Mouse (Mus musculus) cerebellum, adult 9-10 months (tissue): ENCODE data around the gene Olfr250.
"Not testable (repeated sequence)": the region's sequence is repeated elsewhere in the genome, so short reads cannot be mapped to it uniquely, and the experiment has no call there.

ENCODE experiments used
- DNase-seq: peaks from one replicate; pipeline ENCODE4 v3.0.0; 2022

The Olfr250 gene

DNA sequence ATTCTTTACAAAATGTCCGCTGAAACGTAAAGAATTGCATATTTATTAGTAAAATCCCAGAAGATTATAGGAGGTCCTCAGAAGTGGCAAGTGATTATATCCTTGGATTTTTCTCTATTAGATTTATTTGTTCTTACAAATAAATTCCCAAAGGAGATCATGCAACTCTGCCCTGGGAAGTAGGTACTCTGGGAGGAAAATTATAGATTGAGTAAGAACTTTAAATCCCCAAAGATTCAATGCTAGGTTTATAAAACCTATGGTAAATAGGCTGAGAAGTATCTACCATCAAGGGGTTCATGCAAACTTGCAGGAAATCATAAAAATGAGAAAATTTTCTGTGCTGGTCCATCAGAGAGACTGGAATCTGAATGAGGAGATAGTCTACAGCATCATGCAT is at the start of gene Olfr250:
TSS of gene Olfr250 (plus strand) at position 301 of the 400 bp plus-strand sequence.
- DNase-seq: no peak

DNA sequence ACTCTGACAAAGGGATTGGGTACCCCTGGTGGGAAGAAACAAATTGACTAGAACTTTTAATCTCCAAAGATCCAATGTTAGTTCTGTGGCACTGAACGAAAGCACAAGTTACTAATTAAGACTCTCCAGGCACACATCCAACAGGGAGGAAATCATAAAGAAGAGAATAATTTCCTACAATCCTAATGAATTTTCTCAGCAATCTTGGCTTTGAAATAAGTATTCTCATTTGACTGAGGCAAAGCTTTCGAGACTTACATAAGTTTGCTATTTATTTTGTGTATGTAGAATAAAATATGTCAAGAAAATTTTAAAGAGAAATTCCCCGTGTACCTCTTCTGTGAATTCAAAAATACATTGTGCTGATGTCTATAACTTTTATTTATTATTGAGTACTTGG is 37.9 kb upstream of the Olfr250 start, which contains the start of gene Olfr25:
TSS of gene Olfr25 (plus strand) at position 301 of the 400 bp plus-strand sequence.
- DNase-seq: no peak

DNA sequence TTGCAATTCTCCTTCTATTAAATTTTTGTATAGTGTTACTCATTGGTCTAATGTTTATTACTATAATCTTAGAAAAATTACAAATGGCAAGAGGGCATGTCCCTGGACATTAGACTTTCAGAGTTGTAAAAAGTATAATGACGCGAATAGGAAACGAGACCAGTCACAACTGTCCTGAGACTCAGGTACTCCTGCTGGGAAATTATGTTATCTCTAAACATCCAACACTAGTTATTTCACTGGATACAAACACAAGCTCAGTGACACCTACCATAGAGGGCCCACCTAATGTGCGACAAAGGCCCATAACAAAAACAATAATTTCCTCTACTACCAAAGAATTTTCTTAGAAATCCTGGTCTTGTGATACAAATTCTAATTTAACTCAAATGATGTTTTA is 18.6 kb upstream of the Olfr250 start, which contains the start of gene Olfr898:
TSS of gene Olfr898 (plus strand) at position 301 of the 400 bp plus-strand sequence.
- no peak for DNase-seq

DNA sequence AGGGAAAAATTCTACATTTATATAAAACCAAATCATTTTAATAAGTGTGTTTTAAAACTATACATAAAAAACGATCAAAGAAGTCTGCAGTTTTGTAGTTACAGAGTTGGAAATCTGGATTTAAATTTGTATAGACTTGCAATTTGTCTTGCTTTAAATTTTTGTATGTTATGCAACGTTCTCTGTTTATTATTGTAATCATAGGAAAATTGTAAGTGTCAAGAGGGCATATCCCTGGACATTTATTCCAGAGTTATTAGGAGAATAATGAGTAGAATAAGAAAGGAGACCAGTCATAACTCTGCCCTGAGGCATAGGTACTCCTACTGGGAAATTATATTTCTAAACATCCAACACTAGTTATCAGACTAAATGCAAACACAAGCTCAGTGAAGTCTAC is 10.1 kb downstream of the Olfr250 start, which contains the start of gene Olfr251:
TSS of gene Olfr251 (plus strand) at position 301 of the 400 bp plus-strand sequence.
- no peak for DNase-seq

DNA sequence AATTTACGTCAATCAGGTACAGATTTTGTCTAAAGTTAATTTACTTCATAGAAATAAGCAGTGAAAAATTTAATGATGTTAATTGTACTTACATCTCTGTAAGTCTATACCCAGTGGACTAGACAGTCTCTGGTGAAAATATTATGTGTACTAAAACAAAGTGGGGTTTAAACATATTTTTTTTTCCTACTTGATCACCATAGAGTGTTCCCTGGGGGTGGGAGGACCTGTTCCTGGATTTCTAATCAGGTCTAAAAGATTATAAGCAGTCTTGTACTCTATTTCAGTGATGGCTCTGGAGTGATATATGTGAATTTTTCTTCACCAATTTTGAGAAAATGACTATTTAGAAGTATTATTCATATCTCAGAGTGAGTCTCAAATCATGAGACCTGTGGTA is 34.7 kb downstream of the Olfr250 start, which contains the start of gene Olfr147:
TSS of gene Olfr147 (plus strand) at position 301 of the 400 bp plus-strand sequence.
- DNase-seq: no peak

DNA sequence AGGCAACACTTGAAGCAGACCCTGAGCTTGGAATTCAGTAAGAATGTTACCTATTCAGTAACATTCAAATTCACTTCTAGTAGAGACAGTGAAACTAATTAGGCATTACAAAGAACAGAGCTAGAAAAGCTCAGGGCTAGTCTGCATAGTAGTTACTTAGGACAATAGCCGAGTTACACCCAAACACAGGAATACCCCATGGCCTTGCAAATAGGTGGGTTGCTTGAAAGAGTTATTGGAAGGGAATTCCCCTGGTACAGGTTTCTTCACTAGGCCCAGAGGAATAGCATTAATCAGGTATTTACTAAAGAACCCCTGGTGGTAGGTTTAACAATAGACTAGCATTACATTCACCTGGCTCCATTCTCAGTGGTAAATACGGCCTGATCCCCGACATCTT is 40.8 kb downstream of the Olfr250 start:
- DNase-seq: not testable (repeated sequence)

DNA sequence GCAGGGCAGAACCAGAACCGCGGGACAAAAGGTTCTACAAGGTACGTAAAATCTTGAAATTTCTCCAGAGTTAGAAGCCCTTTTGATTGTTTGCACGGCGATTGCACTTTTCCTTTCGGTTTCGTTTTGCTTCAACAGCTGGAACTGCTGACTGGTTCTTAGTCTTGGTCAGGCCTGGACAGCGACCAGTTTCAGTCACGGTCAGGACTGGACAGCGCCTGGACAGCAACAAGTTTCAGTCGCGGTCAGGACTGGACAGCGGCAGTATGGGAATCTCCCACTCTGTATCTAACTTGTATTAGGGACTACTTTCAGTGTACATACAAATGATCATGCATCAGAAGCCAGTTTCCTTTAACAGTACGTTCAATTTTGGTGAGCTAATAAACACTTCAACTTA is 46.8 kb downstream of the Olfr250 start:
- DNase-seq: not testable (repeated sequence)
